Mouse (Mus musculus) gastrocnemius, postnatal 4 days (tissue): ENCODE measurements around the gene Cd72. TPM values are rescaled to one million over a fixed set of nuclear protein-coding genes. Genes with fewer than 3 reads are reported as not detected.

Experiments
- DNase-seq, 2 experiments: peaks; one replicate each; pipeline ENCODE4 v3.0.0; 2021 to 2022; ENCODE audit warnings: low spot score in 2 of 2, mixed read lengths in 2 of 2
- total RNA-seq, 2 experiments: library from RNA; stranded (reverse); gene quantifications; 2 replicates each; pipeline ENCODE4 v1.2.3; 2021

Gene Cd72
- total RNA-seq, 2 experiments from 2014 or later: 0.32 to 0.75 TPM

DNA sequence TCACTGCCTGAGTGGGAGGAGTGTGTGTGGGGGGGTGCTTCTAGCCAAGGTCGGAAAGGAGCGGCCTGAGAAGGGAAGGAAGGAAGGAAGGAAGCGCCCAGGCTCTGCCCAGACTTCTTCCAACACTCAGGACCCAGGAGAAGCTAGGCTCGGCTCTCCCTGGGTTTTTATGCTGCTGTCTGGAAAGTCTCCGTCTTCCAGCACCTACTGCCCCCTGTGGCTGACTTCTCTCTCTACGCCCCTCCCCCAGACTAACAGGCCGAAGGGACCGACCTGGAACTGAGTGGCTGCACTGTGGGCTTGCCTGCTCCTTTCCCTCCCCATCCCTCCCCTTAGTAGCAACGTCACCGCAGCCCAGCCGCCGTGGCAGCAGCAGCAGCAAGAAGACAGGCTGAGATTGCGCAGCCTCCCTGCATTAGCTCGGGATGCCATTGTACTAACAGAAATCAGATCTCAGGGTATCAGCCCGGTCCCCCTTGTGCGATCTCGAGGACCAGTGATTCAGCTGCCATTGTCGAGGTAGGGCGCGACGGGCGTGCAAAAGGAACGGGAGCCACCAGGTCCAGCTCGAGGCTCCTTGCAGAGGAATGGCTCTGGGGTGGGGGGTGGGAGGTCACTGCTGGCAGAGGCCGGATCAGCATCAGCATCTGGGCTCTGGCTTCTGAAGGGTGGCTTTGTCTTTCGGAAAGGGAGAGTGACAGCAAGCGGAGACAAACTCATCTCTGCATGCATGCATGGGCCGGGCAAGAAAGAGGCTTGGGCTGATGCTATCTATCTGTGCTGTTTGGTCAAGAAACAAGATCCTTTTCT, 48.1 kb downstream of the Cd72 start:
- peak; percentile 57 to 79 for DNase-seq

DNA sequence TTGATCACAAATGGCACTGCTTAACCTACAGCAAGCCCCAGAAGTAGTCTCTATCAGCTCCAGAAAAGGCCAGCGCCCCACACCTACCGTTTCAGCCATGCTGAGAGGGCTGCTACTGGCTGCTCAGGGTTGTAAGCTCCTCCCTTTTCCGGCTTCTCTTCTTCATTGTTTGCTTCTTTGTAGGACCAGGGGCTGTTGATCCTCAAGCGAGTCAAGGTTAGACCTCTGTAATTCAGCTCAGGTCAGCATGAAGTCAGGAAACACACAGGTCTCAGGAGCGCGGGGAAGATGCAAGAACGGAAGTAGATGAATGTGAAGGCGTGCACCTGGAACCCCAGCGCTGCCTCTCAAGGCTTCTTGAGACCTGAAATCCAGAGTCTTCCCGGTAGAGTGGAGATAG, 49.7 kb downstream of the Cd72 start:
- DNase-seq: no peak

DNA sequence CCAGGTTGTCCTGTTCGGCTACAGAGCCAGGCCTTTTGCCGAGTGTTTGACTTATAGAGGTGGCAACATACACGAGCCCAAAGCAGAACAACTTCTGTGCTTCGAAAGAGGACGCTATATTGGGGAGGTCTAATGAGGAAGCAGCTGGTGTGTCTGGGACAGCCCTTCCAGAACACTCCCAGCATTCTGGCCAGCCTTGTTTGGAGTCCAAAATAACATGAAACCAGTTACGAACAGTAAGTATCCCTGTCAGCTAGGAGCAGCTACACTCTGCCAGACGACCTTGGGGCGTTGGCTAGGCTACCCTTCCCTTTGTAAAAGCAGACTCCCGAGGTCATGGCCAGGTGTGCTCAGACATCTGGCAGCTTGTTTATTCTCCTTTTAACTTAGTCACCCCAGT, 52.2 kb downstream of the Cd72 start:
- no peak for DNase-seq

DNA sequence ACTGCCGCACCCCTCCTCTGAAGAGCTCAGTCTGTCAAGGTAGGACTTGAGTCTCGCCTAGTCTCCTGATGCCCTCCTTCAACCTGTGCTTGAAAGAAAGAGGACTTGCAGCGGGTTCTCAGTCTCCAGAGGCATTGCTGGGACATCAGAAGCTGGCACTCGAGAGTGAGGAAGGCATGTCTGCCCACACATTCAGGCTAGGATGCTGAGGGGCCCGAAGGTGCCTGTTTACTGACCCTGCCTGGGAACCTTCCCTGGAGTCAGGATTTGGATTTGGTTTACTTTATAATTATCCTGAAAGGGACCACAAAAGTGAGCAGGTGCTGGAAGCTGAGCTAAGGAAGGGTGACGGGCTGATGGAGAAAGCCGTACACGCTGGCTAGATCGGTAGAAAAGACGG, 52.9 kb downstream of the Cd72 start:
- DNase-seq: no peak

DNA sequence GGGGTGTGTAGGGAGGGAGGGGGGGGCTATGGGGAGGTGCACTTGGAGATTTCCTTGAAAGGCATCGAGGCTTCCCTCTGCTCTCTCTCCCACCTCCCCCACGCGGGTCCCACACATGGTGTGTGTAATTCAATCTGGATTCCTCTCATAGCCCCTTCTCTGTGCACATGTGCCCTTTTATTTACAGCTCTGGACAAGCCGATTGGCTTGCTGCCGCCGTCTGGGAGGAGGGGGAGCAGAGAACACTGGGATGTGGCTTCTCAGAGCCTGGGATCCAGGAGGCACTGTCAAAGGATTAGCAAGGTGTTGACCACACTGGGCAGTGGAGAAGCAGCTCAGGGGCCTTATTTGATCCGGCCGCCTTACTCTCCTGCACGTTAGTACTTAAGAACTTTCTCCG, 53.5 kb downstream of the Cd72 start:
- DNase-seq: no peak

DNA sequence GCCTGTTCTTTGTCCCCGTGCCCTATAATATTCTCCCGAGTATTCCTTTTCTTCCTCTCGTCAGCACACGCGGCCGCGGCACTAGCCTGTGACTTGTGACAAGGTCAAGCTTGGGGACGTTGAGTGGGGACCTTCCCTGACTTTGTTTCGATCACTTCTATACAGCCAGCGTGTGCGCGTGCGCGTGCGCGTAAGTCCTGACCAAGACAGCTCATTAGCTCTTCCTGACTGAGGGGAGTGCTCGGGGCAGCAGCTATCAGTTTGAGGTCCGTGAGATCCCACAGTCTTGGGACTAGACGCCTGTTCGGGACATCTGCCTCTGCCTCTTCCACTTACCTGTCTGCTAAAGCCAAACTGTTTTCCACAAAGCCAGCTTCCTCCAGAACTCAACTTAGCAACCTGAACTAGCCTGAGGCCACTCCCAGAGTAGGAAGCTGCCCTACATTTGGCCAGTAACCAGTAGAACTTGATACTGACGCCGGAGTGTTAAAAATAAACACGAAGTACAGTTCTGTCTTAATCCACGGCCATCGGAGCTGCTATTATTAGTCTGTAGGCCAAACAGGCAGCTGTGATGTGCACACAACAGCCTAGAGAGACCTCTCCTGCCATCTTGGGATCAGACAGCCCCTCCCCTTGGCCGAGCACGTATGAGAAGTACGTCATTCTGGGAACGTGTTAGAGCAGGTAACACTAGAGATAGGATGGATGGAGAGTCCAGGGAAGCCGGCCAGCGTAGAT, 54.9 kb downstream of the Cd72 start:
- no peak for DNase-seq

DNA sequence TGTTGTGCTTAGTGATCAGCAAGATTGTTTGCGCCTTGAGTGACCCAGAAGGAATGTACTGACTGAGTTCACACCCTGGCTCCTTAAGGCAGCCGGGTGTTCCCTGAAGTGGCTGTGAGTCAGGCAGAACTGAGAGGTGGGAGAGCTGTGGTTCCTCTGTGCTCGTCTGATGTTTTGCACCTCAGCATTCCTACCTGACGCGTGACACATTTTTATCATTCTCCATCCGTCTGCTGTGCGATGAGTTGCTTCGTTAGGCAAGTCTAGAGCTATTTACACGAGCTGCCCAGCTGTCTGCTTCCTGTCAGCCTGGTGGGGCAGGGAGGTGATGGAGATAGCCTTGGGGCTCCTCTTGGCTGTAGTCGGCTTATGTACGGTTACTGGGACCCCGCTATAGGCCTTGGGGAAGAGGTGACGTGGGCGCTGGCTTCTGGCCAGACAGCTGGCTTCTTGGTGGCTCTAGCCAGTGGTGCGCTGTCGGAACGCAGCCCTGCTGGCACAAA, 55.5 kb downstream of the Cd72 start:
- peak in 1 of 2 experiments; percentile 60 for DNase-seq

DNA sequence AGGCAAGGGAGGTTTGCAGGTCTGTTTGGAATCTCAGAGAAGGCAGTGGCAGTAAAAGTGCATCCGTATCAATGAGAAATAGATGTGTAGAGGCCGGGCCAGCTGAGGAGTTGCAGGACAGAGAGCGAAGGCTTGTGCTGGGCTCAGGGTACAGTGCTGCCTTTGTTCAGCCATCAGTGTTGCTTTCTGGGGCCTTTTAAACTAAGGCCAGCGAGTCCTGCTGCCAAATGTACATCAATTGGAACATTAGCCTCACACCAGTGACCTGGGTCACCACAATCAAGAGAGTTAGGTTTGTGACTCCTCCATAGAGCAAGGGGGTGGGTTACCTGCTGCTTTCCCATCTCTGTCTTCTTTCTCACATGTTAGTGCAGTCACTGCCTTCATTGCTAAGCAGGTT, 56.4 kb downstream of the Cd72 start:
- DNase-seq: no peak

Other genes starting within 250 kb of the Cd72 start
- gene Atp8b5, start 187.5 kb downstream of the Cd72 start, total RNA-seq: under 1 TPM; 0.34 to 0.39 TPM
- 10 to 100 TPM; 58.6 to 63.4 TPM for gene Rusc2, start 72.6 kb downstream of the Cd72 start, total RNA-seq
- gene Fam166b, start 25.5 kb downstream of the Cd72 start, total RNA-seq: under 1 TPM in 1 of 2 experiments, not detected in 1; 0.47 TPM
- gene Tesk1, start 12.7 kb downstream of the Cd72 start, total RNA-seq: 10 to 100 TPM; 39.3 to 40.9 TPM
- gene Sit1, start 29.1 kb upstream of the Cd72 start, total RNA-seq: not detected
- 10 to 100 TPM; 23.3 to 28.6 TPM for gene Ccdc107, start 38.3 kb upstream of the Cd72 start, total RNA-seq
- 1 to 10 TPM; 7.9 to 8.9 TPM for gene Arhgef39, start 45.1 kb upstream of the Cd72 start, total RNA-seq
- 1 to 10 TPM; 1.2 to 3.1 TPM for gene Car9, start 52.3 kb upstream of the Cd72 start, total RNA-seq
- 1,000 to 10,000 TPM; 9,033 to 9,337 TPM for gene Tpm2, start 69.1 kb upstream of the Cd72 start, total RNA-seq
- 10 to 100 TPM; 51.9 to 55.1 TPM for gene Creb3, start 107.7 kb upstream of the Cd72 start, total RNA-seq
- gene Tln1, start 108.1 kb upstream of the Cd72 start, total RNA-seq: 100 to 1,000 TPM; 137 to 140 TPM
- gene Rgp1, start 124.1 kb upstream of the Cd72 start, total RNA-seq: 10 to 100 TPM; 37.1 to 41.3 TPM
- gene Gba2, start 124.2 kb upstream of the Cd72 start, total RNA-seq: 10 to 100 TPM; 11.5 to 12.0 TPM
- not detected for gene Msmp, start 129.9 kb upstream of the Cd72 start, total RNA-seq
- 10 to 100 TPM; 42.9 to 49.7 TPM for gene Npr2, start 177.3 kb upstream of the Cd72 start, total RNA-seq
- gene Spag8, start 199.0 kb upstream of the Cd72 start, total RNA-seq: under 1 TPM in 1 of 2 experiments, not detected in 1; 0.26 TPM
- gene Hint2, start 201.8 kb upstream of the Cd72 start, total RNA-seq: 10 to 100 TPM; 57.6 to 66.5 TPM
- 10 to 100 TPM in 1 of 2 experiments, 1 to 10 TPM in 1; 9.4 to 12.0 TPM for gene Tmem8b, start 214.3 kb upstream of the Cd72 start, total RNA-seq
- under 1 TPM; 0.13 to 0.44 TPM for gene Fam221b, start 214.5 kb upstream of the Cd72 start, total RNA-seq
- not detected for gene Olfr70, start 246.2 kb upstream of the Cd72 start, total RNA-seq